Mouse (Mus musculus): Measurements from ENCODE around the gene Opn4.

Opn4 gene

DNA sequence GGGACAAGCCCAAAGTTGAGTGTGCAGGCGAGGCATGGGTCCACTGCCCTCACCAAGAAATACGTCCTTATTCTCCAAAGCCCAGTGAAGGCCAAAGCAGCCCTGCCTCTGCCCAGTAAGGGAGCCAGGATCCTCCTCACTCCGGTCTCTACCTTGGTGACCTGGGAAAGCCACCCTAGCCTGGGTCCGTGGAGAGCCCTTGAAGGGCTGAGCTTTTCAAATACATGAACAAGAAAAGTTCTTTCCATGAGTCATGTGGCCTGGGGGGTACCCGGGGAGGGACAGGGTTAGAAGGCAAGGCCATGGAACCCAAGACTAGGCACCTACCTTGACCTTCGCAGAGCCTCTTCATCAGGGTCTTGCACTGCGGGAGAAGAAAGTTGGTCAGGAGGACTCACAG lies 33.4 kb downstream of the Opn4 start:
- in situ Hi-C loops (cut with MboI; ENCODE audit: unreplicated experiment in 2 of 2): loop anchor here (5.0 to 25.0 kb wide), 3 partner anchors 164 to 1254 kb away; no protein-coding TSS in a partner anchor

DNA sequence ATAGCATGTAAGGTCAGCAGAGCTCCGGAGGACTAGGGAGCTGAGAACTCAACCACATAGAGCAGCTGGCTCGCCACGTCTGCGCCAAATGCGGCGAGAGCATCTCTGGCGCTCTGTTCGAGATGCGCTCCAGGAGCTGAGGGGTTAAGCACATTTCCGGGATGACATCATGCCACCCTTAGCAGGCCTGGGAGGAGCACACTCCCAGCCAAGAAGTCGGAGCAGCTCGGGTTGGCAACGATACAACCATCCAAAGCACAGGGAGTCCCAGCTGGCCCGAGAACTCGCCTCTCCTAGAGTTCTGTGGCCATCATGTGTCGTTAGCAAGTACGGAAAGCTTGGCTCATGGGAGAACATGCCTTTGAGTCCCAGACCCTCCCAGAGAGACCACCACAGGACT lies 34.2 kb downstream of the Opn4 start:
- in situ Hi-C loops (cut with MboI; ENCODE audit: unreplicated experiment in 2 of 2): loop anchor here (5.0 to 25.0 kb wide), 3 partner anchors 163 to 1253 kb away; no protein-coding TSS in a partner anchor

DNA sequence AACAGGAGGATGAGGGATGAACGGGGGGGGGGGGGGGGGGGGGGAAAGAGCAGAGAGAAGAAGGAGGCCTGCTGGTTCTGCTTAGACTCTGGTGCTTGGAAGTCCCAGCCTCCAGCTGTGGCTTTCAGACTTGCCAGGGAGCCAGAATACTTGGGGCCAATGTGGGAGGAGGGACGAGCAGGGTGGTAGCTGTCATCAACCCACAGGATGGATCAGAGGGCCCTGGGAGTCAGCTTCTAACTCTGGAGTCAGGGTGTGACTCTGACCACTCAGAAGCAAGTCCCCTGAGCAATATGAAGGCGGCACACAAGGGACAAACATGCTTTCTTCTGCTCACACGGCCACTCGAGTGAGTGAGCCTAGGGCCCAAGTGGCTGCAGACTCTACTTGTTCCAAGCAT lies 35.3 kb downstream of the Opn4 start:
- in situ Hi-C loops (cut with MboI; ENCODE audit: unreplicated experiment in 2 of 2): loop anchor here (5.0 to 25.0 kb wide), 3 partner anchors 162 to 1252 kb away; no protein-coding TSS in a partner anchor

DNA sequence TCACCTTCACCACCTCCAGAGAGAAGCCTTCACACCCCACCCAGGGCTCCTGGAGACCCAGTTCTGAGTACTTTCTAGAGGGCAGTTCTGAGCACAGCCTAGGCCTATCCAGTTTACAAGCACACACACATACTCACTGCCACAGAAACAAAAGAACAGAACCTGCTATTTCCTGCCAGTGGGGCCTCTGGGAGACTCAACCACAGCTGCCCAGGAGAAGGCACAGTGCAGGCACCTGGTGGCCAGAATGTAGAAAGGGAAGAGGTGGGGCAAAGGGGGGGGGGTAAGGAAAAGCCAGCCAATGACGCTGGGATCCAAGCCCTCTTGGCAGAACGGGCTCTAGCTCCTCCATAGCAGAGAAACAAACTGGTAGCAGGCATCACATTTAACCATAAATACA lies 37.5 kb downstream of the Opn4 start:
- in situ Hi-C loops (cut with MboI; ENCODE audit: unreplicated experiment in 2 of 2): loop anchor here in 1 of 2 experiments (25.0 kb wide), 2 partner anchors 875 to 1250 kb away; no protein-coding TSS in a partner anchor

DNA sequence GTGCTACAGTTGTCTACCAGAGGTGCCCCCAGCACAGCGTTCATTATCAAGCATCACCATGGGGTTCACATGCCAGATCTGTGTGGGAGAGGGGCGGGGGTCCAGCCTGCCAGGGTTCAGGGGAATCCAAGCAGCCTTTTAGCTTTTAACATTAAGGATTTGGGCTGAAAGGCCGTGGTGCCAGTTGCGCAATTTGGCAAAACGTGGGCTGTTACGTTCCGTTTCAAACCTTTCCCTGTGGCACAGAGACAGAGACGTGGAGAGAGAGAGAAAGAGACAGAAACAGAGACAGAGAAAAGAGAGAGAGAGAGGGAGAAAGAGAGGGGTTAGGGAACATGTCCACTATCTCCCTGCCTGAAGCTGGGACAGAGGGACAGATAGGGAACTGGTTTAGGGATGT lies 38.3 kb downstream of the Opn4 start:
- in situ Hi-C loops (cut with MboI; ENCODE audit: unreplicated experiment in 2 of 2): loop anchor here in 1 of 2 experiments (25.0 kb wide), 2 partner anchors 874 to 1249 kb away; no protein-coding TSS in a partner anchor

DNA sequence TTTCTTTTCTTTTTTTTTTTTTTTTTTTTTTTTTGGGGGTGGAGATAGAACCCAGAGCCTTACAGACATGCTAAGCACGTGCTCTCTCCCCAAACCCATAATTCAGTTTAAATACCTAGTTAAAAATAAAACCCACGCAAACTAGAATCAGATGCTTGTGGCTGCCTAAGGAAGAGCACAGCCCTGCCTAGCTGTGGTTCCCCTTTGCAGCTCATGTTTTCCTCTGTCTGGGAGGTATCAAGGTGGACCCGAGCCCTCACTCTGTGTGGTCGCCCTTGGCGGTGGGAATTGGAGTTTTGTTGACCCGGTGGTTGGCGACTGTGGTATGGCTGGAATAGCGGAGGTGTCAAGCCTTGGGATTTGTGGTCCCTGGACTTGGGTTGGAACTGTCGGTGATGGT lies 41.0 kb downstream of the Opn4 start:
- in situ Hi-C loops (cut with MboI; ENCODE audit: unreplicated experiment in 2 of 2): loop anchor here in 1 of 2 experiments (10.0 to 25.0 kb wide), 3 partner anchors 134 to 1247 kb away; no protein-coding TSS in a partner anchor

DNA sequence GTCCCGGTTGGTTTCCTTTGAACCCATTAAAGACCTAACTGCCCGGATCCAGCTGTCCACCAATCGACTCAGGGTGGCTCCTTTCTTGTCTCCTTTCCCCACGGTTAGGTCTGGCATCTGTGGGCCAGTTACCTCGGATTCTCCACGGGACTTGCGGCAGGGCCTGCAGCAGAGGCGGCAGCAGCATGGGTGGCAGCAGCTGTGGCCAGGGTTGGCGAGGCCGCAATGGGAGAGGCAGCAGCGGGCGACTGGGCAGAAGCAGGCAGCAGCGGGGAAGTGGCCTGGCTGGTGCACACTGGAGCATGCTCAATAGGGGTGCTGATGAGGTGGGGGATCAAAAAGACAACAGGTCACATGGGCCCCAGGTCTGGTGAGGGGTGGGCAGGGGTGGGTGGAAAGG lies 44.7 kb downstream of the Opn4 start:
- in situ Hi-C loops (cut with MboI; ENCODE audit: unreplicated experiment in 2 of 2): loop anchor here in 1 of 2 experiments (10.0 to 25.0 kb wide), 3 partner anchors 130 to 1243 kb away; no protein-coding TSS in a partner anchor

DNA sequence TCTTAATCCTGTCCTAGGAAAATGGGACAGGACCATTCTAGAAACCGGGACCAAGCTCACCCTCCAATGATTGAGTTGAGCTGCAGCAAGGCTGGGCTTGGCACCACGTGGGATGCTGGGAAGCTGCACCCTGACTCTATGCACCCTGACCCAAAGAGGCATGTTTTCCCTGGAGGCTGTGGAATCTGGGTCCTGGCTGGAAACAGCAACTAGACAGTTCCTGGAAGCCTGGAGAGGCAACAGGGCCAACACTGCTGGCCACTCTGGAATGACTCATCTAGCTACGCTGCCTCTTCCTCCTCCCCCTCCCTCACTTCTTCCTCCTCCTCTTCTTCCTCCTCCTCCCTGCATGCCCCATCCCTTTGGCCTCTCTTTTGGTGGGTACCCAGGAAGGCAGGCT lies 45.9 kb downstream of the Opn4 start:
- in situ Hi-C loops (cut with MboI; ENCODE audit: unreplicated experiment in 2 of 2): loop anchor here in 1 of 2 experiments (10.0 to 25.0 kb wide), 3 partner anchors 129 to 1242 kb away; no protein-coding TSS in a partner anchor

DNA sequence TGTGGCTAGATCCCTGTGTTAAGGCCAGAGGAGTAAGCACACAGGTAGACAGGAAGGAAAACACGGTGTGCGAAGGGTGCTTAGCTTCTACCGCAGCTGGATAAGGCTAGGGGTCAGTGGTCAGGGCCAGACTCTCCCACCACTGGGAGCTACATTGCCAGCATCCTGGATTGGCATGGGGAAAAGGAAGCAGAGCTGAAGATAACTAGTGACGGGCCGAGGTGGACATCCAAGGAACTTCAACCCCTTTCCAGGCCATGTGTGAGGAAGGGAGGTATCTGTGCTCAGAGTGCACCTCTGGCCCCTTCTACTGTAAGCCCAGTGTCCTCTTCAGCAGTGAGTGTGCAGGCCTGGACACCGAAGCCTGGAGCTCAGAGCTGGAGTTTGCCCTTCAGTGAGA lies 46.5 kb downstream of the Opn4 start:
- in situ Hi-C loops (cut with MboI; ENCODE audit: unreplicated experiment in 2 of 2): loop anchor here in 1 of 2 experiments (10.0 to 25.0 kb wide), 3 partner anchors 129 to 1241 kb away; no protein-coding TSS in a partner anchor

DNA sequence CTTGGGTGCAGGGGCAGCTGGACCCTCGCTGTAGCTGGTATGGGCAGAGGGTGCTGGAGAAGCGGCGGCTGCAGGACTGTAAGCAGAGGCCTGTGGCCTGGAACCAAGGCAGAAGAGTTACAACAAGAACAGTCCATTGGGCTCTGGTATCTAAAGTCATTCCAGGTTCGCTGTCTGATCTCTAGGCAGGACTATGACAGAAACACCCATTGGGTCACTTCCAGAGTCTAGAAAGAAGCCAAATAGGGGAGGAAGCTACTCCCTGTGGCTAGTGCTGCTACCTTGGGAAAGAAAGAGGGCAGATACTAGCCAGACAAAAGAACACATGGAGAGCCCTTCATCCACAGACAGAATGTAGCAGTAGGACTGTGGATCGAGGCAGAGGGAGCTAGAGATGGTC lies 47.7 kb downstream of the Opn4 start:
- in situ Hi-C loops (cut with MboI; ENCODE audit: unreplicated experiment in 2 of 2): loop anchor here in 1 of 2 experiments (10.0 to 25.0 kb wide), 3 partner anchors 127 to 1240 kb away; no protein-coding TSS in a partner anchor

DNA sequence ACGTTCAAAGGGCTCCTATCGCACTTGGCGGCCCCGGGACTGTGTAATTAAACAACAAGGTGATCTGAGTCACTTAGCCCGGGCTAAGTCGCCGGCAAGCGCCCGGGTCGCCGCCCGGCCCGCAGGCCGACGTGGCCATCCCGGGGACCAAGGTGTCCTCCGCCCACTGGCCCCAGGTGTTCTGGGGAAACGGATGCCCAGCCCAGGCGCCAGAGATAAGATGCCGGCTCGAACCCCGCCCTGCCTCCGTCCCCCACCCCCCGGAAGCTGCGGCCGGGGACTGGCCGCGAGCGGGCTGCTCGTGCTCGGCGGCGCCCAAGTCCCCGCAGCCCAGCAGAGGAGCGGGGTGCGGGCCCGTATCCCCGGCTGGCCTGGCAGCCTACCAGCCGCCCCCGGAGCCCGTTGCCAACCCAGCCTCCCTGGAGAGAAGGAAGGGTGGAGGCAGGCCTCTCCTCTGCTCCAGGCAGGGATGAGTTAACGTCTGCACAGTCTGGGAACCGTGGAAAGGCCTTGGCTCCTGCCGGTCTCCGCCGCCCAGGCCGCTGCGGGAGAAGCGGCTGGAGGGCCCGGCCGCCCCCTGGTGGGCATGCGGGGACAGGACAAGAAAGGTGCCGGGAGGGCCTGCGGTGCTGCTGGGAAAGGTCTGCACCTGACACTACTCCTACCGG lies 50.8 kb downstream of the Opn4 start:
- in situ Hi-C loops (cut with MboI; ENCODE audit: unreplicated experiment in 2 of 2): loop anchor here (5.0 kb wide), 2 partner anchors 37 to 92 kb away; no protein-coding TSS in a partner anchor

DNA sequence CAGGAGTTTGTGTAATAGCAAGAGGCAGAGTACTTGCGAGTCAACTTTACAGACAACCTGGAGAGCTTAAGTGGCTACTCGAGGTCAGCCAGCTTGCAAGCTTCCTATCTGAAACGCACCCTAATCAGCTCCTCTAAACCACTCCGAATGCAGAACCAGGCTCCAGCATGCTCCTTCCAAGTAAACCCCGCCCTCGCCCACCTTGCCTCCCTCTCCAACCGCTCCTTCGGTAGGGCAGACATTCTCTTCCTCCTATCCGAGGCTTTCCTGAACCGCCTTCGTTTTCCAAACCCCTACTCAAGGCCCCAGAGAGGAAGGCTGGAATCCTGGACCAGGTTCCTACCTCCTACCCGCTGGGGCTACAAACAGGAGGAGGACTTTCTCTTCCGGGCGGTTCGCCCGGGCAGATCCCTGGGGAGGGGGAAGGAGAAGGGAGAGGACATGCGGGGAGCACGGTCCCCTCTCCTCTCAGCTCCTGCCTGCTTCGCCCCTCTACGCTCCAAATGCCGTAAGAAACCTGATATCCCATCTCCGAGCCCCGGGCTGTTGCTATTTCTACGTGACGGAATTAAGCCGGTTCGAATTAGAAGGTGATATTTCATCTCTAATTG lies 51.4 kb downstream of the Opn4 start:
- in situ Hi-C loops (cut with MboI; ENCODE audit: unreplicated experiment in 2 of 2): loop anchor here (5.0 kb wide), 2 partner anchors 36 to 91 kb away; no protein-coding TSS in a partner anchor

DNA sequence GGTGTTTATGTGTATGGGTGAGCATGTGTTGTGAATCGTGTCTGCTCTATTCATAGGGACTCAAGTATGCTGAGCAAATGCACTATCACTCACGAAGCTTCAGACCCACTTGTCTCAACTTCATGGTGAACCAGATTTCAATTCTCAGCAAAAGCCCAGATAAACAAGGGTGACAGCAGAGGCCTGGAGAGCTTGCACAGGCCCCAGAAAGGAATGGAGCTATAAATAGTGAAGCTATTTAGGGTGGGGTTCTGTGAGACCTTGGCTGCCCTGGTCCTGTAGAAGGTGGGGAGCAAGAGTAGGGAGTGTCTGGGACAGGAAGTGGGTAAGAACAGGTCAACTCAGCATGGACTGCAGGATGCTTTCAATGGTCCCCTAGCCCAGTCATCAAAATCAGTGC lies 55.4 kb downstream of the Opn4 start:
- in situ Hi-C loops (cut with MboI; ENCODE audit: unreplicated experiment in 2 of 2): no loop called here

DNA sequence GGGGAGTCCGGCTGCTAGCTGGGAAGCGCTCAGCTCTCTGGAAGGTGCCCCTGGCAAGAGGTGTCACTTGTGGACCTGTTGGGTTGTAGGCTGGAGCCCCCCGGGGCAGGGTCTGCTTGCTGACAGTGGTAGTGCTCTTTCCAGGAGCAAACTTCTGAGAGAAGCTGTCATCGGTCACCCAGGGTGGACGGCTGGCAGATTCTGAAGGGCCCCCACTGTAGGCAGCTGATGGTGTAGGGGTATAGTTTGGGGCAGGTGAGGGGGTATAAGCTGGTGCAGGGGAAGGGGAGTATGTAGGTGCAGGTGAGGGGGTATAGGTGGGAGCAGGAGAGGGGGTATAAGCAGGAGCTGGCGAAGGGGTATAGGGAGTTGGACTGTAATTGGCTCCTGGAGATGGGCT lies 55.9 kb downstream of the Opn4 start:
- in situ Hi-C loops (cut with MboI; ENCODE audit: unreplicated experiment in 2 of 2): no loop called here

DNA sequence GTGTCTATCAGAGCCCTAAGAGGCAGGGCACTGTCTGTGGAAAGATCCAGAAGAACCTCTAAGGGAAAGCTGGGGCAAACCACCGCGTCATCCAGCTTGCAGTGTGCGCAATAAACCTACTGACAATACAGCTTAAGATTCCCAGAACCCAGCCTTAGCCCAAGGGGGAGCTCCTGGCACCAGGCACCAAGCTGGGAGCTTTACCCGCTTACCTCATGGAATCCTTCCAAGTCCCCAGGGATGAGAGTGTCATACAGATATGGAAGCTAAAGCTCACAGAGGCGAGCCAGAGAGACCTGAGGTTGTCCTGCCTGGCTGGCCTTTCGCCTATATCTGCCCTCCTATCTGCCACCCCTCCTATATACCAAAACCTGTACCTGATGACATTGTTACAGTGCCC lies 56.3 kb downstream of the Opn4 start:
- in situ Hi-C loops (cut with MboI; ENCODE audit: unreplicated experiment in 2 of 2): no loop called here

DNA sequence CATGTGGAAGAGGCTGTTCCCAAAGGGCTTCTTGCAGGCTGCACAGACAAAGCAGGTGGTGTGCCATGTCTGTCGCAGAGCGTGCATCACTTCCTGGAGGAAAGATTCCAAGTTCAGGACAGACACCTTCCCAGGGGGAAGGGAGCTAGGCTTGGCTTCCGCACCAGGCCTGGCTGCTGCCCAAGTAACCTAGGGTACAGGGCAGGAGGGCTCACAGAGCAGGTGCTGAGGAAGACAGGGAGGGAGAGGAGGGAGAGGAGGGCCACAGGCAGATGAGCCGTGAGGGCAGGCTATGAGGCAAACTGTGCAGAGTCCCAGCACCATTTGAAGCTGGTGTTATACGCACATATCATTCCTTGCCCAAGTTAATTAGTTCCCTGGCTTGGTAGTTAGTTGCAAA lies 58.0 kb downstream of the Opn4 start:
- in situ Hi-C loops (cut with MboI; ENCODE audit: unreplicated experiment in 2 of 2): no loop called here

DNA sequence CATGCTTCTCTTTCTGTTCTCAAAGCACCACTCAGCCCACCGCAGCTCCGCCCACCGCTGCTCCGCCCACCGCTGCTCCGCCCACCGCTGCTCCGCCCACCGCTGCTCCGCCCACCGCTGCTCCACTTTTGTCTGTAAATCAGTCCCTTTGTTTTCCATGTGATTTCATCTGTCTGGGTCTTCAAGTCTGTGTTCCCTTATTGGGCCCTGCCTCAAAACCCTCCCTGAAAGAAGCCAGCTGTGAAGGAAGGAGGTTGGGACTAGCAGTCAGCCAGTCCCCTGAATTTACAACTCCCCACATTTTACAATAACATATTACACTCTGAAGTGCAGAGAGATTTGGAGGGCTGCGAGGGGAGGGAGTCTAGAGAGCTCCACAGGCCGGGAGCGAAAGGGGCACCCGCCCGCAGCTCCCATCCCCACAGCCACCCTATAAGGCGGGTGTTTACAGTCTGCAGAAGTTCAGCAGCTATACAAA lies 59.2 kb downstream of the Opn4 start:
- in situ Hi-C loops (cut with MboI; ENCODE audit: unreplicated experiment in 2 of 2): no loop called here
